Mouse (Mus musculus): Measurements from ENCODE around the gene Tbck.

Tbck gene

DNA sequence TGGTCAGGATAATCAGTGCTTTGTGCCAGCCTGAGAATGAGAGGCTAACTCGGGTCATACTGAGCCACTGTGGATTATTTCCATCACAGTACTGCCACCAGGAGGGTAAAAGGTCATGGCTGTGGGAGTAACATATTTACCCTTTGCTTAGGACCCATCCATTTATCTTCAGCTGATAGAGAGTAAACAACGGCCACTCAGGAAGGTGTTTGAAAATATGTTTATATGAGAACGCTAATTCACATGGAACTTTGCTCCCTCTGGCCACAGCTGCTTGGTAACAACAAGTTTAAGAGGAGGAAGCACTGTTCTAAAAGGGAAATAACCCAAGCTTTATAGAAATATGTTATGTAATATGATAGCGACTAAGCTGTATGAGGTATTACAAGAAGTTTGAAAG lies 68.8 kb downstream of the Tbck start:
- DNase-seq (ENCODE audit: extremely low read depth, insufficient read length, low spot score): no peak

- no peak for DNase-seq (ENCODE audit: extremely low read depth, insufficient read length, low spot score)
These were observed 72.3 kb downstream of the Tbck start for GRCm38 (mm10) chr3:132756274-132756673.

DNA sequence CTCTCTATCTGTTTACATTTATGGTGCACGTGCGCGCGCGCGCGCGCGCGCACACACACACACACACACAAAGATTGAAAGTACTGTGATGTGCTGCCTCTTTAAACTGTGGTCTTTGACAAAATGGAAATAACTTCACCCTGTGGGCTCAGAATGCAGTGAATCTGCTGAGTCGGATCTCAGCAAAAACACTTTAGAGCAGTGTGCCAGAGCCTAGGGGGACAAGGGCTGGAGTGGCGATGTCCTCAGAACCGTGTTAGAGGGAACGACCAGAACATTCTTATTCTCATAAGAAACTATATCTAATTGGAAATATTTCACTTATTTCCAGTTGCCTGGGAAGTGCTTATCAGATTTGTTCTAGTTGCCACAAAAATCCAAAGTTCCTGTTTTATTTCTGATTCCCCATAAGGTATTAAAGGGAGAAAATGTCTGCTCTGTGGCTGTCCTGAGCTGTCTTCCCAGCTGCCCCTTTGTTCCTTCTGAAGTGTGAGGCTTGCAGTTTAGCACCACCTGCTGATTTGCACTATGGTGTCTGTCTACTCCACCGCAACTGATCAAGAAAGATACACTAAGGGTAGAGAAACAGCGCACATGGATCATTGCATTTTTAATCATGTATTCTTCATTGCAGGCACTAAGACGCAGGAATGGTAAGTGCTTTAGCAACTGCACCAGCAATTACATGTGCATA lies 82.2 kb downstream of the Tbck start:
- no peak for DNase-seq (ENCODE audit: extremely low read depth, insufficient read length, low spot score)

DNA sequence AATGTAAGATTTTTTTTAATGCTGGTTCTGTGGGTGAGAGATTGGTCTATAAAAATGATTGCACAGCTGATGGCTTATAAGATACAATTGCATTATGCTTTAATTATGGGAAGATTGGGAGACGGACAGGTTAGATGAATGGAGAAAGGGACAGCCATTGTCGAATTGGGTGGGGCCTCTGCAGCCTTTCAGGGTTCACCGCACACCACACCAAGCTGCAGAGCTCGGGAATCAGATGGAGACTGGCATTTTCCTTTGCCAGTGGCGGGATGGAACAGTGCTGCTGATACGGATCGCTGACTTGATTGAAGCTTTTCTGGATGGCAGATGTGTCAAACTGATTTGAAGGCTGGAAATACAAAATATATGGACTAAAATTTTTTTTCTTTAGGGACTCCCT lies 88.1 kb downstream of the Tbck start:
- no peak for DNase-seq (ENCODE audit: extremely low read depth, insufficient read length, low spot score)

DNA sequence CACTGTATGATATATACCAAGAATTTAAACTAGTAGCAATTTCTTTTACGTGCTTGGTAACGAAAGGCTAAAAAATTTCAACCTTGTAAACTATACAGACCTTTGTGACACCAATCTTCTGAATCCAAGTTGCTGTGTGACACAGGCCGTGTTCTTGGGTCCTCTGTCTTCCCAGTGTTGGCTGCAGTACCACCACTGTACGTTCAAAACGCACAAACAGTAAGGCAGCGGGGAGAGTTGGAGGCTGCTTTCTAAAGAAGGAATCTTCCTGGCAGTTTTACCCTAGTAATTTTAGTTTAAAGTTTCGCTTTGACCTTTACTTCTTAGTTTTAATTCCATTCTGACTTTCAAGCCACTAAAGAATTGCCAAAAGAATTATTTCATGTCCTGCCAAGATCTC lies 92.7 kb downstream of the Tbck start:
- no peak for DNase-seq (ENCODE audit: extremely low read depth, insufficient read length, low spot score)

DNA sequence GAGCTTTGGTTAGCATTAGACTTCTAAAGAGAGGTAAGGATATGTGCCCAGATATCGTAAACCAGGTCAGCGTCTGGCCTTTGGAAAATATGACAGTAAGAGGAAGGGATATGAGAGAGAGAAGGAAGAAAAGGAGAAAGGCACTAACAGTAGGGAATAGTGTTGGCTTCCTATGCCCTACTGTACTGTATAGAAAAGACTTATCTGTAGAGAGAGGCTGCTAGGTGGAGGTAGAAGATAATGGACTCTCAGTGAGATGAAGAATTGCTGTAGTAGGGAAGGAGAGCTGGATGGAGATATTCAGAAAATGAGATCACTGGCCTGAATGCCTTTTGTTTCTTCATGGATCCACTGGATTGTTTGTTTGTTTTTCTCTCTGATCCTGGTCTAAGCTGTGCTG lies 97.2 kb downstream of the Tbck start:
- DNase-seq (ENCODE audit: extremely low read depth, insufficient read length, low spot score): no peak

GRCm38 (mm10) chr3:132783087-132783486 lies 99.1 kb downstream of the Tbck start:
- DNase-seq (ENCODE audit: extremely low read depth, insufficient read length, low spot score): no peak

DNA sequence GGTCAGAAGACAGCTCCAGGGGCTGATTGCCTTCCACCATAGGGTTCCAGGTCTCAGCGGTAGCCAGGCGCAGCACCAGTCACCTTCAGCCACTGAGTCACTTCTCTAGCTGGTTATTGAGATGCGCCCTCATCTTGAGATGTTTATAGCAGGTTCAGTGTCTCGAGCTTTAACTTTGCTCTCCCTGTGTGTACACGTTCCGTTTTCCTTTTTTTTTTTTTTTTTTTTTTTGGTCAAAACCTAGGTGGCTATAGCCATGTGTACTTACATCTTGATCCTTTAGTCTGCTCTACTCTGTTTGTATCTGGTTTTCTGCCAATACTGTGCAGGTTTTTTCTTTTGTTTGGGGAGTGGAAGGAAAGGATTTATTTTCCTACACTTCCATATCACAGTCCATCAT lies 100.8 kb downstream of the Tbck start:
- DNase-seq (ENCODE audit: extremely low read depth, insufficient read length, low spot score): no peak

DNA sequence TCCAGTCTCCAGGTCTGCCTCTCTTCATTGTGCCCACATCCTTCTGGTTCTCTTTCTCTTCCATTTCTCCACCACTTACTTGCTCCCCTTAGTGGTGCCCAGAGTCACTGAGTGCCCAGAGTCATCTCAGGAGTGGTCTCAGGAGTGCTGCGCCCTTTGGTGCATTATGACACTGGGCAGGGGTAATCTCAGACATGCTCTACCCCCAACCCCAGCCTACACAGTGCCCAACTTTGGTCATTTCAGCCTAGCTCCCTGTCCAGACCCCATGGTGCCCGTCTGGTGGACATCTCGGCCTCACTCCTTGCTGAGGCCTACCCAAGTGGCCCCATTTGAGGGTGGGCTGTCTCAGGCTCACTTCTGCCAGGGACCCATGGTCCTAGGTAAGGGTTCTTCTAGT lies 102.7 kb downstream of the Tbck start:
- DNase-seq (ENCODE audit: extremely low read depth, insufficient read length, low spot score): no peak

DNA sequence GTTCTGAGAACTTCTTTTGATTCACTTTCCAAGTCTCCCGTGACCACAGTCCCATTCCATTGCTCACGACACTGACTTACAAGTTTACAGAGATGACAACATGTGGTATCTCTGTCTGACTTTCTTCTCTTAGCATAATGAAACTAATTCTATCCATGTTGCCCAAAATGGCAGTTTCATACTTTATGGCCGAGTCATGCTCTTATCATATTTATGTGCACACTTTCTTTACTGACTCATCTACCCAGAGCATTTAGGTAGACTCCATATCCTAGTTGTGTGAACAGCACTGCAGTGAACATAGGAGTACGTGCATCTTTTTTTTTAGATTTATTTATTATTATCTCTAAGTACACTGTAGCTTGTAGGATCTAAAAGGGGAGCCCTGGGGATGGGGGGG lies 103.8 kb downstream of the Tbck start:
- DNase-seq (ENCODE audit: extremely low read depth, insufficient read length, low spot score): no peak

DNA sequence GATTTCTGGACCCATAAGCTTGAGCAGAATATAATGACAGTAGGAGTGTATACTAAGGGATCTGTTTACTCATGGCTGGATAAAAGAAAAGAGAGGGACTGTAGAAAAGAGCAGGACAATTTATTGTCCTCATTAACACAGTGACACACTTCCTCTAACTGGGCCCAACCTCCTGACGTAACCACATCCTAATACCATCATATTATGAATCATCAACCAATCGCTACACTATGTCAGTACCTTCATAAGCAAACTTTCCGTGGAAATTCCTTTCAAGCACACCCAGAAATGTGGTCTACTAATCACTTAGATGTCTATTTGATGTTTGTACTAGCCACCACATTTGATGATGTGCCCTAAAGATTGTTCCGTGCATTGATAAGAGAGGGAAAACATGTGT lies 107.2 kb downstream of the Tbck start:
- no peak for DNase-seq (ENCODE audit: extremely low read depth, insufficient read length, low spot score)

GRCm38 (mm10) chr3:132800196-132800595 lies 116.3 kb downstream of the Tbck start:
- no peak for DNase-seq (ENCODE audit: extremely low read depth, insufficient read length, low spot score)

DNA sequence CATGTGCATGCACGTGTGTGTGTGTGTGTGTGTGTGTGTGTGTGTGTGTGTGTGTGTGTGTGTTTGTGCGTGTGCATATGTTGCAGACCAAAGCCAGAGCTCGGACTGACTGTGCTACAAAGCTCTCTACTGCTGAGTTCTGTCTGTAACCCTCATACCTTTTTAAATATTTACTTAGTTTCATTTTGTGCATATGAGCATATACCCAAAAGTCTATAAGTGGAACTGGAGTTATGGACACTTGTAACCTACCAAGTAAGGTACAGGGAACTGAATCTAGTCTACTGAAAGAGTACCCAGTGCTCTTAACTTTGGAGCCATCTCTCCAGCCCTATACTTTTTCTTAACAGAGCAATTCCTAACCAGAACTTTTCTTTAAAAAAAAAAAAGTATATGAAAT lies 118.0 kb downstream of the Tbck start:
- DNase-seq (ENCODE audit: extremely low read depth, insufficient read length, low spot score): no peak

GRCm38 (mm10) chr3:132807888-132808579 lies 124.1 kb downstream of the Tbck start:
- no peak for DNase-seq (ENCODE audit: extremely low read depth, insufficient read length, low spot score)

DNA sequence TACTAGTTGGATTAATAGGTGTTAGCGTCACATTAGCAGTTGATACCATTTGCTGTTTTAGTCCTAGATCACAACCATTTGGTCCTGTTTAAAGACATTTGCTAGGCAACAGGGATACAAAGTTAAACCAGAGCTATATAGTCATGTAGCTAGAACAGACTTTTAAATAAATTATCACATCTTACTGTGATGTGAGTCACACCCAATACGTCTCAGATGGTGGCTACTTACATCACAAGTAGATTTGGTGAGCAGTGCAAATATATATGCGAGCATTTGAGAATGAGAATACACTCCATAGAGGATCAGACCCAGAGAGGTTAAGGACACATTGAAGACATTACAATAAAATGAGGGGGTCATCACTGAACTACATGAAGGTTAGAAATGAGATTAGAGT lies 125.0 kb downstream of the Tbck start:
- DNase-seq (ENCODE audit: extremely low read depth, insufficient read length, low spot score): no peak

DNA sequence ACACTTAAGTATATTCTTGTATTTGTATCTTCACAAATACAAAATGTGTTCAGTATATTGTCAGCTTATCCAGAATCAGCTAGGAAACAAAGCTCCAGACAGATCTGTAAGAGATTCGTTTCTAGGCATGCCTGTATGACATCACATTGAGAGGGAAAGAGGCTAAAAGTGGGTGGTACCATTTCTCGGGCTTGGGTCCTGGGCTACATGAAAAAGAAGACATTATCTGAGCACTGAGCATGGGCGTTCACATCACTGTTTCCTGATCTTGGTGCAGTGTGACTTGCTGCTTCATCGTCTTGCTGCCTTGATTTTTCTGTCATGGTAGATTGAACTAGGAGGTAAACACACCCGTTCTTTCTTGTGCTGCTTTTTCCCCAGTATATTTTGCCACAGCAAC lies 127.8 kb downstream of the Tbck start:
- DNase-seq (ENCODE audit: extremely low read depth, insufficient read length, low spot score): no peak

DNA sequence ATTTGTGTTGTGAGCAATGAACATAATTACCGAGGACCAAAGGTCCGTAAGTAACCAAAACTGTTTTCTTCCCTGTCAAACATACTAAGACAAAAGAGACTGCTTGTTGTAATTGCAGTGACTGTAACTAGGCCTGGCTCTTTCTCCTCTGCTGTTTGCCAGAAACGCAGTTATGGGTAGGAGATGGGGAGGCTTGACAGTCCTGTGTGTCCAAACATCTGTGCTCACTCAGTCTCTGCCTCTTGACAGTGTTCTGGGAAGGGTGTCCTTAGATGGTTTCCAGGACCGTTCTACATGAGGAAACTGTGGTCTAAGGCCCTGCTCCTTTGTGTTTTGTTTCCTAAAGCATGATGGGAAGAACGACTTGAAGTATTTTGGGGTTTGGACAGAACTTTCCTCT lies 128.4 kb downstream of the Tbck start:
- no peak for DNase-seq (ENCODE audit: extremely low read depth, insufficient read length, low spot score)

DNA sequence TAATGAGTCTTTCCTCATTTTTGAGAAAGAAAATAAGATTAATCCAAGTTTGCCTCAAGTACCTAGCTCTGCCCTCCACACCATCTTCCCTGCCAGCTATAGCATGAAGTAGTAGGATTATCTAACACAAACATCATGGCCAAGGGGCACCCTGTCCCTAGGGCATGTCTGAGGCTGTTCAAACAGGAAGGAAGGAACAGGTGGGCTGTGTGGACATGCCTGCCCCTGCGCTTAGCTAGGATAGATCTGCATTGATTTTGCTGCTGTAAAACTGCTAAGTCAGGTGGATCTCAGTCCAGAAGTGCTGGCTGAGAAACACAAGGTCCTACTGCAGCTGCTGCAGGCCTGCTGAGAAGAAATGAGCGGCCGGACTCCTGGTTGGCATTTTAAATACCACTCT lies 129.2 kb downstream of the Tbck start:
- no peak for DNase-seq (ENCODE audit: extremely low read depth, insufficient read length, low spot score)

- DNase-seq (ENCODE audit: extremely low read depth, insufficient read length, low spot score): no peak
These were observed 130.0 kb downstream of the Tbck start for GRCm38 (mm10) chr3:132813706-132814497.

DNA sequence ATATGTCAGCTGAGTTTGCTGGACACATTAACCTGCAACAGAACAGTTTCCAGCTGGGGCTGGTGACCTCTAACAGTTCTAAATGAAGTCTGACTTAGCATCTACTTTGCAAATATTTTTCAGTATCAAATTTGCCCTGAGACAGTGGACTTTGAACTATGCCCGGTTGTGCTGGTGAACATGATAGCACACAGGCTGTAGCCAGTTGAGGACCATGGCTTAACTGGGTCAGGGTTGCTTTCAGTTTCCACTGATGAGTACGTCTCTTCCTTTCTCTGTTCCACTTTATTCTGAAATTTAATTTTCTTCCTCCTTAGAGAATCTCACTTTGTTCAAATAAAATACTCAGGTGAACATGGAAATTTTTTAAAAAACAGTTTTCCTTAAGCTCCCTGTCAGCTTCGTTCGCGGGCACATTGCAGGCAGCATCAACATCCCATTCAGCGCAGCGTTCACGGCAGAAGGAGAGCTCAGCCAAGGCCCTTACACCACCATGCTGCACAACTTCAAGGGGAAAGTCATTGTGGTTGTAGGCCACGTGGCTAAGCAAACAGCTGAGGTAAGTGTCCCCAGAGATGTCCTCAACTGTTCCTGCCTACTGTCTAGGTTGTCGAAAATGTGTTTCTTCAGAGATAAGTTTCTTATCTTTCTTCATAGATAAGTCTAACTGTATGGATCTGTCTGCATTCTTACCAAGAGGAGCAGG lies 131.0 kb downstream of the Tbck start:
- no peak for DNase-seq (ENCODE audit: extremely low read depth, insufficient read length, low spot score)

Data from 3134 (cell line).